Mouse (Mus musculus) right cerebral cortex, postnatal 36 days (tissue): ENCODE results near the gene Wfikkn2.

Experiments
- DNase-seq, 2 experiments: peaks; one replicate each; pipeline ENCODE4 v3.0.0; 2022; ENCODE audit warnings: low spot score in 2 of 2, mixed read lengths in 1 of 2

Wfikkn2 gene

DNA sequence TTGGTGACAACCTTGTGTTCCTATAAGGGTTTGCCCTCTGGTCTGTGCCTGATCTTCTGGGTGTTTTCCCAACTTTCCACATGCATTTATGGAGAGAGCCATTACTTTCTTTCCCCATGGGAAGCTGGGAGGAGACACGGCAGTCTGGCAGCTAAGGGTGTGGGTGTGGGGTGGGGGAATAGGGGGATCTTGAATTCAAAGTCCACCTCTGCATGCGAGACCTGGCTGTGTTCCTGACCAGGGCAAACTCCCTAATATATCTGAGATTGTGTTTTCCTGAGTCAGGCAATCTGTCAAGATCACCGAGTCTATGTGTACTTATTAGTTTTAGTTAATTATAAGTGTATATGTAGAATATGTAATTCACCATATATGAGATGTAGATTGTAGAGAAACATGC lies 49.5 kb downstream of the Wfikkn2 start:
- no peak for DNase-seq

DNA sequence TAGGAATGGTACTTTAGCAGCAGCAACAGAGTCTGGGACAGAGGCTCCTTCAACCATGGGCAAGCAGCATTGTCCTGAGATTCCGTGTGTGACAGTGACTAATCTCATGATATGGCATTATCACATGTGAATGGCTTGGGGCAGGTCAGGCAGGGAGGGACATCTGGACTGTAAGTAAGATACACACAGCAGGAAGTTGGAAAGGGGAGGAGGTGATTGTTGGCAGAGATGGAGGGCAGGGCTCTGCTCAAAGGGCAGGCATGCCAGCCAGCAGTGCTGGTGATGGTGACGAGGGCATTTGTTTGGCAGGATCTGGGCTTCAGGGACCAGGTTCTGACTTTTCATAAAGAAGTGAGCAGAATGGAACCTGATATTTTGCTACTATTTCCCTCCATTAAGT lies 52.7 kb downstream of the Wfikkn2 start:
- no peak for DNase-seq

DNA sequence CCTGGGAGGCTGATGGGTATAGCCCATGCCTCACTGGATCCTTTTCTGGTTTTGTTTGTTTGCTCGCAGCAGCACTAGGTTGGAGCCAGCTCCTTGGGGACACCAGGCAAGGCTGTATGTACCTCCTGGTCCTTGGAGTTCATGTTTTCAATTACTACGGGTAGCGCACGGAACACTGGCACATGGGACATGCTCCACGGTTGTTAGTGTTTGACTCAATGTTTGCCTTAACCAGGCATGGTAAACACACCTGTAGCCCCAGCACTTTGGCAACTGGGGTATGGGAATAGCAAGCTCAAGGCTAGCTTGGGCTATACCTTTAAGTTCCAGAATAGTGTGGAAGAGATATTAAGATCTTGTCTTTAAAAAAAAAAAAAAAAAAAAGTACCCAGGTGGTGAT lies 55.1 kb downstream of the Wfikkn2 start:
- DNase-seq: no peak

DNA sequence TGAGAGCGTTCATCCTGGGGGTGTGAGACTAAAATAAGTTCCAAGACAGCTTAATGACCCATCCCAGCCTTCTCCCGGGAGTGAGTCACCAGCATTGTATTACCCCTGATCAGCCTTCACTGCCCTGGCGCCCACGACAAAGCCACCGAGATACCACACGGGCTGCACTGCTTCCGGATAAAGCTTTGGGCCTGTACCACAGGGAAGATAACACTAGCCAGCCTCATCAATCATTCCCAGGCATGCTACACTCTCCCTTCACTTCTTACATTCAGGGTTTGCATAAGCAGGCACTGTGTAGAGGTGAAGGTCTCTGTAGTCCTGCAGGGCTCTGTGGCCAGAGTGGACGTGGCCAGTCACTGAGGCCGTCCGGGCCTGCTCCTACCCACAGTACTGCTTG lies 56.2 kb downstream of the Wfikkn2 start:
- DNase-seq: no peak
